Mouse (Mus musculus): Measurements from ENCODE around the gene Igsf3.

The Igsf3 gene

GRCm38 (mm10) chr3:101500393-101501051 is 123.6 kb downstream of the Igsf3 start:
- no peak for DNase-seq (ENCODE audit: low spot score in 2 of 2)

- DNase-seq (ENCODE audit: low spot score in 2 of 2): no peak
Observed at GRCm38 (mm10) chr3:101501611-101502010, 124.7 kb downstream of the Igsf3 start.

GRCm38 (mm10) chr3:101502086-101502760 is 125.3 kb downstream of the Igsf3 start:
- no peak for DNase-seq (ENCODE audit: low spot score in 2 of 2)

GRCm38 (mm10) chr3:101506179-101506578 is 129.3 kb downstream of the Igsf3 start:
- no peak for DNase-seq (ENCODE audit: low spot score in 2 of 2)

DNA sequence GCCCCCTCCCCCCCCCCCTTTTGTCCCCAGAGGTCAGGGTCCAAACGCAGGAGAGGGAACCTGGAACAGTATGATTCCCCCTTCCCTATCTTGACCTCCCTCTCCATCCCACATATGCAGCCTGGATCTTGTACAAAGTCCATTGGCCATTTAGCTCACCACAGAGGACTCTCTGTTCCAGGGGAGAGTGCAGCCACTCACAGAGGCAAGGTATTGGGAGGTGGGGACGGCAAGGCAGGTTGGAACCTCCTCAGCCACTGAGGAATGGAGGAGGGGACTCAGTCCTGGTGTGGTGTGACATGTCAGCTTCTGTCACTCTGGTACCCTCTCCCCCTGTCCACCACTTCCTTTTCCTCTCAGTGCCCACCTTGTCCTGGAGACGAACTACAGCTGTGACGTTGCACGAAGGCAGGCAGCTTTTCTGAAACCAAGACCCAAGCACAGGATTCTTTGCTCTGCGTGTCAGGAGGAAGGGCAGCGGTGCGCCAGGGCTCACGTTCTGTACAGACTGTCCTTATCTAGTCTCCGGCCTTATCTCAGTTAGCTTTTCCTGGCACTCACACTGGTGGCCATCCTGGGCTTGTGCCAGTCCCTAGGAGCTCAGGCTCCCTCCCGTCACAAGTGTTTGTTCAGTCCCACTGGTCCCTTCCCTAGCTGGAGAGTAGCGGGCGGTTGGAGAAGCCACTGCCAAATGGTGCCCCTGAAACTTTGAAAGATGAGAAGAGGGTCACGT is 130.3 kb downstream of the Igsf3 start:
- DNase-seq (ENCODE audit: low spot score in 2 of 2): no peak

- DNase-seq (ENCODE audit: low spot score in 2 of 2): no peak
Observed at GRCm38 (mm10) chr3:101507766-101508165, 130.9 kb downstream of the Igsf3 start.

DNA sequence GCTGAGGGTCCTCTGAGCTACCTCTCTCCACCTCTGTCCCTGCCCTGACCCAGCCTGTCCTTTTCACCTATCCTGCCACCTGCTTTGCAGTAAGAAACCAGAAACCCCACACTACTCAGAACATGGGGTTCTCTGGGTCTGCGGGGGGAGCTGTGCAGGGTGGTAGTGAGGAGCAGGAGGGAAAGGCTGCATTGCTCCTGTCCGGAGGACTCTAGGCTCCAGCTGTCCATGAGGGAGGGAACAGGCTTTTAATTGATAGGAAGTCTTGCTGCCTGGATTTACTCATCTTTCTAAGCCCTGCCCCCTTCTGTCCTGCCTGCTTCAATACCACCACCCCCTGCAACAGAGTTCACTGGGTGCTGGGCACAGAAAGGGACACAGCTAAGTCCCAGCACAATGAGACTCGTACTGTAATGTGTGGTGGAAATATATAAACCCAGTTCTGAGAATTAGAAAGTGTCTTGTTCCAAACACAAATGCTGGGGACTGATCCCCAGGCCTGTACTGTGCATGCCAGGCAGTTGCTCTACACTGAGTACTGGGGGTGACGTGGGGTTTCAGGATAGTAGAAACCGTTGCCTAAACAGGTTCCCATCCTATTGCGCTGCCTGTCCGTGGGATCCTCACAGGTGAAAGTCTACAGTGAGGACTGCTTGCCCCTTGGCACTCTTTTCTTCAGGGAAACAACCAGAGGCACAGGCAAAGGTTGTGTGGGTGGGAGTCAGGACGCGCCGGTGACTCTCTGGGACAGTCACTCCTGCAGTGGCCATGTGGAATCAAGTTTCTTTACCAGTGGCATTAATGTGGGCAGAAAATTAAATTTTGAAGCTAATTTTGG is 133.0 kb downstream of the Igsf3 start:
- no peak for DNase-seq (ENCODE audit: low spot score in 2 of 2)

DNA sequence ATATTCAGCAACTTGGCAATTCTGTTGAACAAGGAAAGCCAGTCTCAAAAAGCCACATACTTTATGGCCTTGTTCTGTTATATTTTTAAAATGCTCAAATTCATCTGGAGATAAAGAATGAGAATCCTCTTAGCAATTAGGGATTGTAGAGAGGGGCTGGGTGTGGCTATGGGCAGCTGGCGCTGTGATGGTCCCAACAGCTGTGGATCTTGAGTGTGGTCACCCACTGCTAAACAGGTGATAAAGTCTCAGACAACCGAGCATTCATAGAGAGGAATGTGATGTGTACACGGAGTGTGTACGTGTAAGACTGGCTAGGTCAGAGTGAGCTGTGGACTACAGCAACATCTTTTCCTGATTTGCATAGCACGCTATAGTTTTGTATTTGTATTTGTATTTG is 133.7 kb downstream of the Igsf3 start:
- no peak for DNase-seq (ENCODE audit: low spot score in 2 of 2)
